Mouse (Mus musculus) heart, embryonic 13.5 days (tissue): ENCODE results near the gene Znfx1. TPM values are rescaled to one million over a fixed set of nuclear protein-coding genes. Genes with fewer than 3 reads are reported as not detected.

ENCODE experiments used
- ATAC-seq: fragments of 200-750 bp; cut with Nextera tagmentation; 2 replicates; pipeline ENCODE4 v1.8.0; 2017; ENCODE audit warnings: moderate TSS enrichment; ENCODE audit not compliant: insufficient number of reproducible peaks, low FRiP score, low TSS enrichment; ENCODE audit errors: extremely low read depth
- H3K27ac ChIP-seq: fragments of 300-500 bp; sonication (generic); replicated peaks from 2 replicates; pipeline ENCODE4 v1.5.1; 2015; ENCODE audit warnings: moderate library complexity, mild to moderate bottlenecking, inconsistent platforms
- H3K27me3 ChIP-seq: fragments of 300-500 bp; sonication (generic); replicated peaks from 2 replicates; pipeline ENCODE4 v1.6.1; 2015; ENCODE audit warnings: mild to moderate bottlenecking, inconsistent platforms
- H3K36me3 ChIP-seq: fragments of 300-500 bp; sonication (generic); 2 replicates; pipeline ENCODE4 v1.6.1; 2015; ENCODE audit warnings: mild to moderate bottlenecking, inconsistent platforms
- H3K4me1 ChIP-seq: fragments of 300-500 bp; sonication (generic); 2 replicates; pipeline ENCODE4 v1.6.1; 2015; ENCODE audit warnings: inconsistent platforms
- H3K4me2 ChIP-seq: fragments of 300-500 bp; sonication (generic); 2 replicates; pipeline ENCODE4 v1.6.1; 2015; ENCODE audit warnings: inconsistent platforms, mild to moderate bottlenecking, moderate library complexity
- H3K4me3 ChIP-seq: fragments of 300-500 bp; sonication (generic); 2 replicates; pipeline ENCODE4 v1.5.1; 2015; ENCODE audit warnings: moderate library complexity, mild to moderate bottlenecking, inconsistent platforms
- H3K9ac ChIP-seq: fragments of 300-500 bp; sonication (generic); 2 replicates; pipeline ENCODE4 v1.6.1; 2015; ENCODE audit warnings: inconsistent platforms, mild to moderate bottlenecking, moderate library complexity
- H3K9me3 ChIP-seq: fragments of 300-500 bp; sonication (generic); 2 replicates; pipeline ENCODE4 v1.6.1; 2016; ENCODE audit warnings: inconsistent platforms
- WGBS: fragments of 180-500 bp; shearing (Covaris S2); methylation state at CpG from one replicate; pipeline ENCODE4 v1.1.7; 2015; ENCODE audit warnings: mixed read lengths; 5-methylcytosine and 5-hydroxymethylcytosine counted together
- polyA plus RNA-seq: library from polyadenylated mRNA; unstranded; fragments of >200 nt; fragmentation: Nextera tagmentation; extraction: Ambion mirVana; gene quantifications from 2 replicates; pipeline ENCODE4 v1.2.1, GENCODE M21; 2015

The Znfx1 gene
- polyA plus RNA-seq, 1 experiment from 2014 or later, result 5.1 TPM

GRCm38 (mm10) chr2:167081135-167081534 lies 18.3 kb upstream of the Znfx1 start:
- Histone ChIP-seq H3K4me2 (no peak overlapping the region), H3K27ac (no peak overlapping the region), H3K4me3 (no peak overlapping the region), H3K9me3 (no peaks in the 10 kb centered on the region), H3K36me3 (no peaks in the 10 kb centered on the region), H3K9ac (no peak overlapping the region), H3K4me1 (peaks cover 22% of the 10 kb centered on the region), H3K27me3 (peaks cover 13% of the 10 kb centered on the region)
- ATAC-seq, result no peak
- 67% methylated on average over 6 of the region's 6 CpGs for WGBS

GRCm38 (mm10) chr2:167080387-167080786 lies 17.6 kb upstream of the Znfx1 start:
- no peak overlapping the region for H3K4me3 ChIP-seq

DNA sequence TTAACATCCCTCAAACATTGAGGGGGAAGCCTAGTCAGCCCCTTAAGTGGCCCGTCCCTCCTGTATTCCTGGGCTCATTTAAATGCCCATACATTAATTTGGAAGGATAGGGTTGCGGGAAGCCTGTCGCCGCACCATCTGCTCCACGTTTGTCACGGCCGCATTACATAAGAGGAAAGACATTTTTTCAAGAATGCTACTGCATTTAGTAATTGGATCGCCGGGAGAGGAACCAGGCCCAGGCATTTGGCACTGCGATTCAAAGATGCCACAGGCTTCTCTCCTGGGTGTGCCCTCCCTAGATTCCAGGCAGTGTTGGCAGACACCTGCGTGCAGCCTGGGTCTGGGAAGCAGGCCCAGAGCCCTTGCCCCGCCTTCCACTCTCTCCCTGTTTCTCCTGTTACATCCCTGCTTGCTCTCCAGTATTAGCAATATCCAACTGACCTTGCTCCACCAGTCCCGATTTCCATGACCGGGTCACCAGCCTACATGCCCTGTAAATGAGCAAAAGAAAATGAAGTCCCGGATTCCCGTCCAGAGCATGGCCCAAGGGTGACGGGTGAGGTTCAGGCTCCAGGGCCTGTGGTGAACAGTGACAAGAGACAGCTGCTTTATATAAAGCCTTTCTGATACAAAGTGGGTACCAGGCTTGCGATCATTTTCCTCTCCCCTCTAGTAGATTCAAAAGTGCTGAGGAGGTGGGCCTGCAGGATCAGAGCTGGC lies 16.9 kb upstream of the Znfx1 start:
- Histone ChIP-seq H3K9me3 (no peaks in the 10 kb centered on the region), H3K4me2 (no peak overlapping the region), H3K4me1 (peaks cover 22% of the 10 kb centered on the region), H3K4me3 (no peak overlapping the region), H3K9ac (no peak overlapping the region), H3K36me3 (no peaks in the 10 kb centered on the region), H3K27ac (no peak overlapping the region), H3K27me3 (peaks cover 13% of the 10 kb centered on the region)
- no peak for ATAC-seq
- WGBS, result 53% methylated on average over 18 of the region's 18 CpGs

More at GRCm38 (mm10) chr2:167080387-167080786, 17.6 kb upstream of the Znfx1 start:
- Histone ChIP-seq H3K36me3 (no peaks in the 10 kb centered on the region), H3K9ac (no peak overlapping the region), H3K27ac (no peak overlapping the region), H3K9me3 (no peaks in the 10 kb centered on the region), H3K27me3 (peaks cover 13% of the 10 kb centered on the region), H3K4me1 (peaks cover 22% of the 10 kb centered on the region), H3K4me2 (no peak overlapping the region)
- WGBS, result 73% methylated on average over 3 of the region's 3 CpGs
- ATAC-seq, result no peak

GRCm38 (mm10) chr2:167078931-167079495 lies 16.2 kb upstream of the Znfx1 start:
- 43% methylated on average over 9 of the region's 9 CpGs for whole genome bisulfite sequencing
- no peak for ATAC-seq
- Histone ChIP-seq H3K4me2 (no peak overlapping the region), H3K36me3 (no peaks in the 10 kb centered on the region), H3K9me3 (no peaks in the 10 kb centered on the region), H3K9ac (no peak overlapping the region), H3K4me3 (no peak overlapping the region), H3K4me1 (peaks cover 22% of the 10 kb centered on the region), H3K27me3 (peaks cover 13% of the 10 kb centered on the region), H3K27ac (no peak overlapping the region)

DNA sequence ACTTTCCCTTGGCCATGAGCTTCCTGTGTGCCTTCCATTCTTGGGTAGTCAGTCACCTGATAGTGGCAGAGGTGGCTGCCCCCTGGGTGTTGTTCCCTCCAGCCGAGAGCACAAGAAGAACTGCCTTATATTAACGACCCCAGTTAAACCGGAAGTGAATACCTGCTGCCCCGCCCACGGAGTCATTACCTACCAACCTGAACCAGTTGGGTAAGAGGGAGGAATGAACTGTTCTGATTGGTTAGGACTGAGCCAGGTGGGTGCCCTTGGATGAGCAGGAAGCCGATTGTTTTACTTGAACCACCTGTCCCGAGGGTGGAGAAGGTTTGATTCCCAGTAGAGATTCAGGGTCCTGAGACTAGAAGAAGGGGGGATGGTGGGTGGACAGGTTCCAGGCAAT lies 15.7 kb upstream of the Znfx1 start:
- no peak overlapping the region for H3K27ac ChIP-seq
- 29% methylated on average over 7 of the region's 7 CpGs for WGBS
- H3K4me2 ChIP-seq, result no peak overlapping the region
- no peak overlapping the region; the same call in 1 of the 2 replicates for H3K9ac ChIP-seq
- H3K4me1 ChIP-seq, result peaks cover 22% of the 10 kb centered on the region
- no peaks in the 10 kb centered on the region for H3K9me3 ChIP-seq
- no peaks in the 10 kb centered on the region for H3K36me3 ChIP-seq
- H3K27me3 ChIP-seq, result peaks cover 13% of the 10 kb centered on the region
- H3K4me3 ChIP-seq, result no peak overlapping the region
- no peak for ATAC-seq

GRCm38 (mm10) chr2:167077199-167077962 lies 14.6 kb upstream of the Znfx1 start:
- H3K27ac ChIP-seq, result no peak overlapping the region
- H3K4me3 ChIP-seq, result no peak overlapping the region
- ATAC-seq, result no peak
- no peak overlapping the region for H3K9ac ChIP-seq
- H3K36me3 ChIP-seq, result no peaks in the 10 kb centered on the region
- H3K4me1 ChIP-seq, result peaks cover 22% of the 10 kb centered on the region
- peaks cover 13% of the 10 kb centered on the region for H3K27me3 ChIP-seq
- no peak overlapping the region for H3K4me2 ChIP-seq
- H3K9me3 ChIP-seq, result no peaks in the 10 kb centered on the region
- 75% methylated on average over 11 of the region's 11 CpGs for WGBS

DNA sequence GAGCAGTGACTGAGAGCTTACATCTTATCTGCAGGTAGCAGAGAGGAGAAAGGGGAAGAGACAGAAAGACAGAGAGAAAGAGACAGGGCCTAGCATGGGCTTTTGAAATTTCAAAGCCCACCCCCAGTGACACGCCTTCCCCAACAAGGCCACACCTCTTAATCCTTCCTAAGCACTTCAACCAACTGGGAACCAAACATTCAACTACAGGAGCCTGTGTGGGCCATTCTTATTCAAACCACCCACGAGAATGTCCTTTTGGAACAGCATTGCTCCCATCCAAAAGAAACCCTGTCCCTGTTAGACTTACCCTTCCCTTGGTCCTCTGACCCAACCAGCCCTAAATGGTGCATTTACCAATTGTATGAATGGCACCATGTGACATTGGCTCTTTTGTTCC lies 13.9 kb upstream of the Znfx1 start:
- H3K9ac ChIP-seq, result no peak overlapping the region
- 68% methylated on average over 2 of the region's 2 CpGs for WGBS
- no peaks in the 10 kb centered on the region for H3K9me3 ChIP-seq
- H3K36me3 ChIP-seq, result no peaks in the 10 kb centered on the region
- peaks cover 22% of the 10 kb centered on the region for H3K4me1 ChIP-seq
- H3K27ac ChIP-seq, result no peak overlapping the region
- H3K4me2 ChIP-seq, result no peak overlapping the region
- ATAC-seq, result no peak
- peaks cover 13% of the 10 kb centered on the region for H3K27me3 ChIP-seq
- no peak overlapping the region for H3K4me3 ChIP-seq

- Histone ChIP-seq H3K9me3 (no peaks in the 10 kb centered on the region), H3K9ac (no peak overlapping the region), H3K27me3 (peaks cover 13% of the 10 kb centered on the region), H3K4me2 (no peak overlapping the region), H3K36me3 (no peaks in the 10 kb centered on the region), H3K27ac (no peak overlapping the region), H3K4me1 (peaks cover 19% of the 10 kb centered on the region), H3K4me3 (no peak overlapping the region)
- WGBS, result 83% methylated on average over 4 of the region's 4 CpGs
- ATAC-seq, result no peak
Measured at GRCm38 (mm10) chr2:167076352-167076751, 13.5 kb upstream of the Znfx1 start.

DNA sequence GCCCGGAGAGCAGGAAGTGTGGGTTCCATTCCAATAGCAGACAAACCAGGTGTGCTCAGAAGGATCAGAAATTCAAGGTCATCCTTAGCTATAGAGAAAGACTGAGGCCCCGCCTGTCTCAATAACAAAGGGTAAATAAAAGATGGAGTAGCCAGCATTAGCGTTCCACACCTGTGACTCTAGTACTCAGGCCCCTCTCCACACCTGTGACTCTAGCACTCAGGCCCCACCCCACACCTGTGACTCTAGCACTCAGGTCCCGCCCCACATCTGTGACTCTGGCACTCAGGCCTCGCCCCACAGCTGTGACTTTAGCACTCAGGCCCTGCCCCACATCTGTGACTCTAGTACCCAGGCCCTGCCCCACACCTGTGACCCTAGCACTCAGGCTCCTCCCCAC lies 11.8 kb upstream of the Znfx1 start:
- no peak for ATAC-seq
- H3K27ac ChIP-seq, result no peak overlapping the region
- no peak overlapping the region for H3K4me3 ChIP-seq
- peaks cover 28% of the 10 kb centered on the region for H3K4me1 ChIP-seq
- no peaks in the 10 kb centered on the region for H3K9me3 ChIP-seq
- no peak overlapping the region for H3K9ac ChIP-seq
- H3K27me3 ChIP-seq, result peaks cover 13% of the 10 kb centered on the region
- H3K4me2 ChIP-seq, result no peak overlapping the region
- no peaks in the 10 kb centered on the region for H3K36me3 ChIP-seq
- 85% methylated on average over 5 of the region's 5 CpGs for WGBS

- Histone ChIP-seq H3K4me1 (peaks cover 15% of the 10 kb centered on the region), H3K9ac (peak overlapping the region; percentile 73), H3K9me3 (no peaks in the 10 kb centered on the region), H3K27ac (0 out of 2 replicates have a peak overlapping the region, but pooled peaks have one; percentile 37), H3K4me2 (peak overlapping the region; percentile 74), H3K27me3 (no peaks in the 10 kb centered on the region), H3K36me3 (no peaks in the 10 kb centered on the region), H3K4me3 (peak overlapping the region; percentile 53)
- 8% methylated on average over 22 of the region's 22 CpGs for WGBS
- peak; percentile 85 for ATAC-seq
Measured at GRCm38 (mm10) chr2:167071641-167072601, 9.1 kb upstream of the Znfx1 start.

DNA sequence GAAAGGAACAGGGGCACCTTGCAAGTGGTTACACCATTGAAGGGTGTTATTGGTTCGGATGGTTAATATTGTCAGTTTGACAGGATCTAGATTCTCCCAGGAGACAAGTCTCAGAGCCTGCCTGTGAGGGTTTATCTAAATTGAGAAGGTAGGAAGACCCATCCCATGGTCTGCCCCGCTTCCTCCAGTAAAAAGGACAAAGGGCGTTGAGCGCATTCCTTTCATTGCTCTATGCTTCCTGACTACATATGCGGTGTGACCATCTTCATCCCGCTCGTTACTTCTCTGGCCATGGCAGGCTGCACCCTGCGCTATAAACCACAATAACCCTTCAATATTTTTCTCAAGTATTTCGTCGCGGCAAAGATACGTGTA lies 8.4 kb upstream of the Znfx1 start:
- Histone ChIP-seq H3K4me3 (peak overlapping the region; percentile 53), H3K9ac (peak overlapping the region; percentile 73), H3K27me3 (no peaks in the 10 kb centered on the region), H3K4me1 (peaks cover 15% of the 10 kb centered on the region), H3K4me2 (peak overlapping the region; percentile 74), H3K27ac (0 out of 2 replicates have a peak overlapping the region, but pooled peaks have one; percentile 37), H3K9me3 (no peaks in the 10 kb centered on the region), H3K36me3 (peaks cover 5% of the 10 kb centered on the region)
- ATAC-seq, result no peak
- WGBS, result 15% methylated on average over 12 of the region's 12 CpGs
